Mouse (Mus musculus) midbrain, embryonic 10.5 days (tissue): Measurements from ENCODE around the gene Nqo1. TPM values are rescaled to one million over a fixed set of nuclear protein-coding genes. Genes with fewer than 3 reads are reported as not detected.

Experiments used
- DNase-seq: peaks from one replicate; pipeline ENCODE4 v3.0.0-alpha.2; 2017; ENCODE audit warnings: low spot score
- H3K27ac ChIP-seq: fragments of 300-500 bp; sonication (generic); replicated peaks from 2 replicates; pipeline ENCODE4 v1.5.1; 2016; ENCODE audit warnings: mild to moderate bottlenecking
- H3K27me3 ChIP-seq: fragments of 300-500 bp; sonication (generic); 2 replicates; pipeline ENCODE4 v1.6.1; 2016; ENCODE audit warnings: low read depth, mild to moderate bottlenecking; ENCODE audit not compliant: poor library complexity, severe bottlenecking
- H3K36me3 ChIP-seq: fragments of 300-500 bp; sonication (generic); 2 replicates; pipeline ENCODE4 v1.6.1; 2016; ENCODE audit warnings: mild to moderate bottlenecking, moderate library complexity
- H3K4me1 ChIP-seq: fragments of 300-500 bp; sonication (generic); 2 replicates; pipeline ENCODE4 v1.6.1; 2016
- H3K4me3 ChIP-seq: fragments of 300-500 bp; sonication (generic); 2 replicates; pipeline ENCODE4 v1.5.1; 2016; ENCODE audit warnings: mild to moderate bottlenecking, moderate library complexity
- H3K9me3 ChIP-seq: fragments of 300-500 bp; sonication (generic); replicated peaks from 2 replicates; pipeline ENCODE4 v1.6.1; 2016; ENCODE audit warnings: mild to moderate bottlenecking
- WGBS: fragments of 180-500 bp; shearing (Covaris S2); methylation state at CpG from one replicate; pipeline ENCODE4 v1.1.7; 2016; 5-methylcytosine and 5-hydroxymethylcytosine counted together
- polyA plus RNA-seq: library from polyadenylated mRNA; unstranded; fragments of >200 nt; fragmentation: Nextera tagmentation; extraction: Ambion mirVana; gene quantifications from 2 replicates; pipeline ENCODE4 v1.2.1, GENCODE M21; 2016

The Nqo1 gene
- polyA plus RNA-seq, 1 experiment from 2014 or later, result 7.3 TPM

DNA sequence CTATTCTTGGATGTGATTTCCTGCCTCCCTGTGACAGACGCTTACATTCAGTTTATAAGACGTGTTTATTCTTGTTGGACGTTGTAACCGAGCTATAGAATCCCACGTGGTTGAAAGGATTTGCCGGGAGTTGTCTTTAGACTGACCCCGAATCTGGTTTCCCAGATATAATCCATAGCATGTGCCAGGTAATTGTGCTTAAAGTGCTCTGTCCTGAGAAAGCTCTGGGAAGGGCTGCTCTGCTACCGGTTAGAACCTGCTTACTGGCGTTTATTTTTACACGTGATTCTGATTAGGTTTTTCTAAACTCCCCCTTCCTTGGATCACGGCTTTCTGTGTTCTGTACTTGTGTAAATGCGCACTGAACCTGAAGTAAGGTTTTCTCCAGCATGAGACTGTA is 5.3 kb downstream of the Nqo1 start:
- no peak overlapping the region for H3K4me3 ChIP-seq
- no peak overlapping the region for H3K27ac ChIP-seq
- H3K4me1 ChIP-seq, result peaks cover 5% of the 10 kb centered on the region
- H3K36me3 ChIP-seq, result no peaks in the 10 kb centered on the region
- 71% methylated on average over 12 of the region's 12 CpGs for WGBS
- H3K27me3 ChIP-seq, result no peaks in the 10 kb centered on the region
- DNase-seq, result no peak
- H3K9me3 ChIP-seq, result no peaks in the 10 kb centered on the region

DNA sequence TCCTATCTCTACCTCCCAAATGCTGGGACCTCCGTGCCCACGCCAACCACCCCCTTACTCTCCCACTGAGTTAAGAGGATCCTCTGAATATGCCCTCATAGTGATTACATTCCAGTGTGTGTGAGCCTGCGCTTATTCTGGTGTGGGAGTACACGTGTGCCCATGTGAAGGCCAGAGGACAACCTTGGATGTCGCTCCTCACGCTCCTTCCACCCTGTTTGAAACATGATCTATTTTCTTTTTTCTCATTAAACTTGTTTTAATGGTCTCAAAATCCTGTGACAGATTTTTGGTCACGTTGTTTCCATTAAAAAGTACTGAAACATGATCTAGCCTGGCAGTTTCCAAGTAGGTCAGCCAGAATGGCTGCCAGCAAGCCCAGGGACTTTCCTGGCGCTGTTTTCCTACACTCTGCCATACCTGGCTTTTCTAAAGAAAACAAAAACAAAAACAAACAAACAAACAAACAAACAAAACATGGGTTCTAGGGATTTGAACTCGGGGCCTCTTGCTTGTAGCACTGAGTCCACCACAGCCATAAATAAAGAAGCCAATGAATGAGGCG is 6.8 kb downstream of the Nqo1 start:
- Histone ChIP-seq H3K9me3 (no peaks in the 10 kb centered on the region), H3K4me3 (no peak overlapping the region), H3K27me3 (no peaks in the 10 kb centered on the region), H3K36me3 (no peaks in the 10 kb centered on the region), H3K27ac (no peak overlapping the region), H3K4me1 (no peaks in the 10 kb centered on the region)
- WGBS, result 86% methylated on average over 10 of the region's 10 CpGs
- DNase-seq, result no peak

GRCm38 (mm10) chr8:107395397-107395796 is 7.6 kb downstream of the Nqo1 start:
- H3K9me3 ChIP-seq, result no peaks in the 10 kb centered on the region

GRCm38 (mm10) chr8:107391136-107391516 is 11.9 kb downstream of the Nqo1 start:
- H3K27me3 ChIP-seq, result no peaks in the 10 kb centered on the region
- no peak for DNase-seq
- no peak overlapping the region for H3K27ac ChIP-seq
- no peaks in the 10 kb centered on the region for H3K36me3 ChIP-seq
- no peaks in the 10 kb centered on the region for H3K9me3 ChIP-seq
- H3K4me3 ChIP-seq, result no peak overlapping the region
- 65% methylated on average over 4 of the region's 4 CpGs for WGBS
- no peaks in the 10 kb centered on the region for H3K4me1 ChIP-seq

More at GRCm38 (mm10) chr8:107395397-107395796, 7.6 kb downstream of the Nqo1 start:
- Histone ChIP-seq H3K4me1 (no peaks in the 10 kb centered on the region), H3K36me3 (no peaks in the 10 kb centered on the region), H3K27ac (no peak overlapping the region), H3K4me3 (no peak overlapping the region), H3K27me3 (no peaks in the 10 kb centered on the region)
- no peak for DNase-seq

GRCm38 (mm10) chr8:107390476-107391135 is 12.4 kb downstream of the Nqo1 start:
- no peak overlapping the region for H3K27ac ChIP-seq
- H3K9me3 ChIP-seq, result no peaks in the 10 kb centered on the region
- H3K36me3 ChIP-seq, result no peaks in the 10 kb centered on the region
- 89% methylated on average over 16 of the region's 16 CpGs for WGBS
- DNase-seq, result no peak
- H3K27me3 ChIP-seq, result no peaks in the 10 kb centered on the region
- H3K4me3 ChIP-seq, result no peak overlapping the region
- no peaks in the 10 kb centered on the region for H3K4me1 ChIP-seq

- Histone ChIP-seq H3K4me1 (no peaks in the 10 kb centered on the region), H3K36me3 (no peaks in the 10 kb centered on the region), H3K9me3 (no peaks in the 10 kb centered on the region), H3K27me3 (no peaks in the 10 kb centered on the region), H3K4me3 (no peak overlapping the region), H3K27ac (no peak overlapping the region)
- no peak for DNase-seq
- 92% methylated on average over 8 of the region's 8 CpGs for WGBS
Measured at GRCm38 (mm10) chr8:107389557-107389956, 13.4 kb downstream of the Nqo1 start.

- no peak overlapping the region for H3K4me3 ChIP-seq
- H3K9me3 ChIP-seq, result no peaks in the 10 kb centered on the region
- H3K27ac ChIP-seq, result no peak overlapping the region
- no peaks in the 10 kb centered on the region for H3K4me1 ChIP-seq
- no peaks in the 10 kb centered on the region for H3K27me3 ChIP-seq
- DNase-seq, result no peak
- 77% methylated on average over 5 of the region's 5 CpGs for WGBS
- no peaks in the 10 kb centered on the region for H3K36me3 ChIP-seq
Measured at GRCm38 (mm10) chr8:107387861-107388260, 15.1 kb downstream of the Nqo1 start.

GRCm38 (mm10) chr8:107386642-107387041 is 16.4 kb downstream of the Nqo1 start:
- Histone ChIP-seq H3K36me3 (no peaks in the 10 kb centered on the region), H3K4me1 (no peaks in the 10 kb centered on the region), H3K27me3 (no peaks in the 10 kb centered on the region), H3K9me3 (no peaks in the 10 kb centered on the region), H3K27ac (no peak overlapping the region), H3K4me3 (no peak overlapping the region)
- WGBS, result 35% methylated on average over 3 of the region's 3 CpGs
- DNase-seq, result peak; percentile 26

DNA sequence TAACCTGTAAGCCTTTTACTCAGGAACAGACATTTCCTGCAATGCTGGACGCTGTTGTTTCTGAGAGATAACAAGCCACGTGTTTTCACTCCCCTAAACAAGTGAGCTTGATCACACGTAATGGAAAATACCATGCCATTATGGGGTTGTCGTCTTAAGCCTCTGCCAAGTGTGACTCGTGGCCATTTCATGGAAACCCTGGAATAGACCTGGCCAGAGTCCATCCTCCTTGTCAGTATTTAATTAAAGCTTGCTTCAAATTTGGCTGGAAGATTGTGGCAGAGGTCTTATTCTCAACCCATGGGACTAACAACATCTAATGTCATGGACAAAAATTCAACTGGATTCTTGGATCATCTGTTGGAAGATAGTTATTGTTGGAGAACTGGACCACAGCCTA is 16.8 kb downstream of the Nqo1 start:
- 65% methylated on average over 5 of the region's 5 CpGs for WGBS
- no peak for DNase-seq
- no peaks in the 10 kb centered on the region for H3K9me3 ChIP-seq
- no peak overlapping the region for H3K27ac ChIP-seq
- H3K36me3 ChIP-seq, result no peaks in the 10 kb centered on the region
- no peaks in the 10 kb centered on the region for H3K27me3 ChIP-seq
- no peaks in the 10 kb centered on the region for H3K4me1 ChIP-seq
- H3K4me3 ChIP-seq, result no peak overlapping the region

DNA sequence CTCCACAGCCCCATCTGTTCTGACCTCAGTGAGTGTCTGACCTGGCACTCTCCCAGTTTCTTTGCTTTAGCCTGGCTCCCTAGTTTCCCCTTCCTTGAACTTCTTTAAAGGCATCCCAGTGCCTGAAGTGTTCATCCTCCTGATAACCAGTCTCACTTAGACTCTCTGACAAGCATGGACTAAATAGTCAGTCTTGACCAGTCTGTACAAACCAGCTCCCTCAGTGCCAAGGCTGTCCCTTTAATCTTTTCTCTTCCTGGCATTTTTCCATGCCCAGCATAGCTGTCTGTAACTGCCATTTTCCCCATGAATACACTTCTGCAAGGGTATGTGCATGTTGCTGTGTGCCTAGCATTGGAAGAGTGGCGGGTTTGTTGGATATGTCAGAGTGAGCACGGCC is 17.9 kb downstream of the Nqo1 start:
- 84% methylated on average over 2 of the region's 2 CpGs for WGBS
- Histone ChIP-seq H3K4me1 (no peaks in the 10 kb centered on the region), H3K36me3 (peaks cover 9% of the 10 kb centered on the region)

DNA sequence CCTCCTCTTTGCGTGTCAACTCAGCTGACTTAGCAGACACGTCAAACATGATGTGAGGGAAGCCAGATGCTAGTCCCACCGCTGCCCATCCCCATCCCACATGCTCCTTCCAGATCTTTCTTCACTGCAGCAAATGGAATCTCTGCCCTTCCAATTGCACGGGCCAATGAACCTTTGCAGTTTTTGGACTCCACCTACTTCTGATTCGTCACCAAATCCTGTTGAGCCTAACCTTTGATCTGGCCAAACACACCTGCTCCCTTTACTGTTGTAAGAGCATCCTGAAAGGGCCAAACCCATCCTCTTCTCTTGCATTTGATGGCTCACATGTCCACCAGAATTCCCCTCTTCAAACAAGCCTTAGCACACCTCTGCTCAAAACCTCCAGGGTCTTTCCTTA is 18.4 kb downstream of the Nqo1 start:
- DNase-seq, result no peak
- WGBS, result 68% methylated on average over 5 of the region's 5 CpGs
- peaks cover 11% of the 10 kb centered on the region for H3K36me3 ChIP-seq

More for the DNA sequence above, 17.9 kb downstream of the Nqo1 start:
- H3K4me3 ChIP-seq, result no peak overlapping the region
- H3K27ac ChIP-seq, result no peak overlapping the region
- no peak for DNase-seq
- no peaks in the 10 kb centered on the region for H3K27me3 ChIP-seq
- H3K9me3 ChIP-seq, result no peaks in the 10 kb centered on the region

GRCm38 (mm10) chr8:107382898-107383297 is 20.1 kb downstream of the Nqo1 start:
- H3K27me3 ChIP-seq, result no peaks in the 10 kb centered on the region
- WGBS, result 78% methylated on average over 4 of the region's 4 CpGs
- no peak for DNase-seq
- H3K27ac ChIP-seq, result no peak overlapping the region
- H3K9me3 ChIP-seq, result no peaks in the 10 kb centered on the region
- H3K4me3 ChIP-seq, result no peak overlapping the region
- no peaks in the 10 kb centered on the region for H3K4me1 ChIP-seq
- peaks cover 28% of the 10 kb centered on the region for H3K36me3 ChIP-seq

More for the DNA sequence above, 18.4 kb downstream of the Nqo1 start:
- H3K27ac ChIP-seq, result no peak overlapping the region
- H3K27me3 ChIP-seq, result no peaks in the 10 kb centered on the region
- H3K9me3 ChIP-seq, result no peaks in the 10 kb centered on the region
- no peak overlapping the region for H3K4me3 ChIP-seq
- no peaks in the 10 kb centered on the region for H3K4me1 ChIP-seq

GRCm38 (mm10) chr8:107381666-107382065 is 21.3 kb downstream of the Nqo1 start:
- no peak overlapping the region for H3K4me3 ChIP-seq
- DNase-seq, result no peak
- no peaks in the 10 kb centered on the region for H3K9me3 ChIP-seq
- H3K27ac ChIP-seq, result no peak overlapping the region
- WGBS, result 95% methylated on average over 4 of the region's 4 CpGs
- peaks cover 28% of the 10 kb centered on the region for H3K36me3 ChIP-seq
- H3K27me3 ChIP-seq, result no peaks in the 10 kb centered on the region
- H3K4me1 ChIP-seq, result no peaks in the 10 kb centered on the region
